Mouse (Mus musculus) CH12.LX (cell line): Measurements from ENCODE around the gene Mrpl42.
A peak's percentile ranks its signal among the peaks of the same experiment; 100 is the strongest.

ENCODE experiments used
- CTCF ChIP-seq, 2 experiments: IDR thresholded peaks in 1 of 2; conservative IDR thresholded peaks in 1 of 2; 2 replicates each; pipeline ENCODE4 v1.5.1; 2011 to 2012; ENCODE audit warnings: low read depth in 2 of 2, low read length in 2 of 2, improper control_type of control experiment in 1 of 2, inconsistent platforms in 1 of 2, mild to moderate bottlenecking in 1 of 2, moderate library complexity in 1 of 2
- ELF1 ChIP-seq: IDR thresholded peaks from 2 replicates; pipeline ENCODE4 v1.6.1; 2014; ENCODE audit warnings: low read depth, mild to moderate bottlenecking, inconsistent platforms, low read length, improper control_type of control experiment
- MEF2A ChIP-seq: IDR thresholded peaks from 2 replicates; pipeline ENCODE4 v1.6.1; 2014; ENCODE audit warnings: low read depth, mild to moderate bottlenecking, inconsistent platforms, low read length, improper control_type of control experiment, borderline replicate concordance
- POLR2A ChIP-seq: IDR thresholded peaks from 2 replicates; pipeline ENCODE4 v1.6.1; 2011; ENCODE audit warnings: low read depth, mild to moderate bottlenecking, improper control_type of control experiment, low read length
- POLR2AphosphoS2 ChIP-seq: IDR thresholded peaks from 2 replicates; pipeline ENCODE4 v1.6.1; 2011; ENCODE audit warnings: low read depth, low read length, improper control_type of control experiment
- ZNF384 ChIP-seq: IDR thresholded peaks from 2 replicates; pipeline ENCODE4 v1.6.1; 2012; ENCODE audit warnings: low read depth, low read length, improper control_type of control experiment, inconsistent platforms

- TF ChIP-seq ZNF384 (peak; percentile 94), ELF1 (peak; percentile 64), POLR2A (peak; percentile 28; the same call in 1 of the 2 replicates), CTCF (conservative IDR thresholded peaks at IDR 0.05 in 1 of 2, IDR thresholded peaks at IDR 0.05 in 1 of 2; ENCODE audit: low read depth in 2 of 2, low read length in 2 of 2) (no peak), POLR2AphosphoS2 (no peak), MEF2A (peak; percentile 96)
Observed at GRCm38 (mm10) chr10:95442334-95442733, 59.4 kb downstream of the Mrpl42 start.
